Mouse (Mus musculus): ENCODE measurements around the gene Olfr382.

Gene Olfr382

DNA sequence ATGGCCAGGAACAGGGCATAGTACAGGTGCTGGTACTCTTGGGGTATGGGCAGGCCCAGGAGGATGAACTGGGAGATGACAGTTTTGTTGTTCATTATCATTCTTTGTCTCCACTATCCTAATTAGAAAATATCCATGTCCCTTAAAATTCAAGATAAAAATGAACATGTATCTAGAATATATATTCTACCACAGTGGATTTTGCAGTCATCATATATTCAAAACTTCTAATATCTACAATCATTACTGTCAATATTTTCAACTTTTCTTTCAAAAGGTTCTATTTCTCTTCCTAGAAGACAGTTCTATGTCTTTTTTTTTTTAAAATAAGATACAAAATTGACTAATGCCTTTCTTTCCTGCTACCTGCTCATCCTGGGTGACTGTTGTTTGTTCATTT lies at the start of gene Olfr382:
Olfr382 (minus strand) TSS at position 101 of the 400 bp plus-strand sequence.
- DNase-seq (ENCODE audit: low read depth, low spot score), result no peak

DNA sequence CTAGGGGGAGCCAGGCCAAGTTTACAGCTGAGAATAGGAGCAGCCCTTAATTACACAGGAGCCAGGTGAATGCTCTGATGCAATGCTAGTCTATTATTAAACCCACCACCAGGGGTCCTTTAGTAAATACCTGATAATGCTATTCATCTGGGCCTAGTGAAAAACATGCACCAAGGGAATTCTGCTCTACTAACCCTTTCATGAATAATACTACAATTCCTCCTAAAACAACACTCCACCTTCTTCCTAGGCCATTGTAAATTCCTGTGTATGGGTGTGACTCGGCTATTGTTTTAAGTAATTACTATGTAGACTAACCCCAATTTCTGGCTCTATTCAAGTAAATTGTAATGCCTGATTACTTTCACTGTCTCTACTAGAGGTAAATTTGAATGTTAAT lies 12.0 kb upstream of the Olfr382 start:
- peak; percentile 66 for DNase-seq (ENCODE audit: low read depth, low spot score)

DNA sequence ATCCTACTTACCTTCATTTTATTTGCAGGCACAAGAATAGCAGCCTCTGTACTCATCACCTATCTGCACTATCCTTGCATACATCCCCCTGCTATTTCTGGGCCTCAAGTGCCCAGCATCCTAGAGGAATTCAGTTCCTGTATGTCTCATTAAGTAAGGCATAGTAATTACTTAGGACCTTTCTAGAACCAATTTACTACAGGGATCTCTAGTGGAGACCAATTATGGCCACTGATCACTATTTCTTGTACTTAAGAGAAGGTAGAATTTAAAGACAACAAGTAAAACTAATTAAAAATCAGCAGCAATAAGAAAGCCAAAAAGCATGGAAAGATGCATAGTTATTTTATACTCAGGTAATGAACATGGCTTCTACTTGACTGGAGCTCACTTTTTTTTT lies 25.5 kb downstream of the Olfr382 start, which contains the start of gene Olfr381:
Olfr381 (minus strand) TSS at position 101 of the 400 bp plus-strand sequence.
- no peak for DNase-seq (ENCODE audit: low read depth, low spot score)
